Mouse (Mus musculus) thymus, adult 2 months (tissue): ENCODE data around the gene Ppif.

Experiments used
- CTCF ChIP-seq: fragments of 200-500 bp; IDR thresholded peaks from 2 replicates; pipeline ENCODE4 v1.5.1; 2012; ENCODE audit warnings: mild to moderate bottlenecking, control low read depth, low read length, moderate library complexity, borderline replicate concordance; ENCODE audit not compliant: control insufficient read depth, poor library complexity, insufficient read depth; ENCODE audit errors: extremely low read depth
- POLR2A ChIP-seq: fragments of 200-500 bp; IDR thresholded peaks from 2 replicates; pipeline ENCODE4 v1.6.1; 2012; ENCODE audit warnings: mild to moderate bottlenecking, low read length, control low read depth, moderate library complexity; ENCODE audit not compliant: control insufficient read depth, poor library complexity, insufficient read depth; ENCODE audit errors: extremely low read depth

DNA sequence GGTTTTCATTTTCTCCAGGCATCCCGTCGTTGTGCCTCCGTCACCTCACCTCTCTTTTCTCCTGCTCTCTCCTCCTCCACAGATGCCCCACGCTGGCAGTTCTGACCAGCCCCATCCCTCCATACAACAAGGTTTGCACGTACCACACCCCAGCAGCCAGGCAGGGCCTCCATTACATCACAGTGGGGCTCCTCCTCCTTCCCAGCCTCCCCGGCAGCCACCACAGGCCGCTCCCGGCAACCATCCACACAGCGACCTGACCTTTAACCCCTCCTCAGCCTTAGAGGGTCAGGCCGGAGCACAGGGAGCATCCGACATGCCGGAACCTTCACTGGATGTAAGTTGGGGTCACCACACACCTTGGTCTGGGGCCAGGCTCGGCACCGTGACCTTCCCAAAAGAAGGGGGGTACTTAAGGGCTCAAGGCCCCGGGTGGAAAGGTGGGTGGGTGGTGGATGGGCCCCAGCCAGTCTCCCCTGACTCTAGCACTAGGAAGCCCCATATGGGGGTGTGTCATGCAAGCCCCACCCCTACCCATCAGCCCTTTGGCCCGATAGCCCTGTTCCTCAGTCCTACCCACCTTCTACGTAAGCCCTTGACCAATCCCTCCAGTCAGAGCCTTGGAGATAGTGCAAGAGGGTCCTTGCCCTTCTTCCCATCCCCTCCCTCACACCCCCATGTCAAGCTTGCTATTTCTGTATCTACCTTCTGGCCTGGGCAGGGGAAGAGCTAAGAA, 32.6 kb upstream of the Ppif start:
- TF ChIP-seq POLR2A (no peak), CTCF (no peak)
